Mouse (Mus musculus) MEL (cell line): ENCODE measurements at regions not wholly inside any gene's neighbourhood (a gene's known extent, or its start where the extent isn't known, plus 50 kb on each side); places are given as distances from the start of the nearest gene placed in this dataset.

Experiments
- DNase-seq: peaks from one replicate; pipeline ENCODE4 v3.0.0; 2011; ENCODE audit warnings: low read depth, low spot score
- H3K27ac ChIP-seq: 2 replicates; pipeline ENCODE4 v1.5.1; 2012; ENCODE audit warnings: low read depth, mild to moderate bottlenecking, control low read depth, low read length, moderate library complexity; ENCODE audit not compliant: control insufficient read depth
- H3K27me3 ChIP-seq, 2 experiments: fragments of 150-350 bp in 1 of 2; sonication (generic) in 1 of 2; 2 replicates each; pipeline ENCODE4 v1.6.1; 2012; ENCODE audit warnings: low read length in 2 of 2, mild to moderate bottlenecking in 2 of 2, improper control_type of control experiment in 1 of 2, moderate library complexity in 1 of 2; ENCODE audit not compliant: insufficient read depth in 2 of 2, control insufficient read depth in 1 of 2
- H3K36me3 ChIP-seq, 2 experiments: 2 replicates each; pipeline ENCODE4 v1.6.1; 2012 to 2014; ENCODE audit warnings: low read length in 2 of 2, improper control_type of control experiment in 1 of 2, inconsistent platforms in 1 of 2, mild to moderate bottlenecking in 1 of 2; ENCODE audit not compliant: insufficient read depth in 2 of 2, control insufficient read depth in 1 of 2
- H3K4me1 ChIP-seq, 2 experiments: fragments of 150-350 bp in 1 of 2; sonication (generic) in 1 of 2; 2 replicates each; pipeline ENCODE4 v1.6.1; 2012; ENCODE audit warnings: low read length in 2 of 2, improper control_type of control experiment in 1 of 2, mild to moderate bottlenecking in 1 of 2; ENCODE audit not compliant: insufficient read depth in 2 of 2, control insufficient read depth in 1 of 2
- H3K4me3 ChIP-seq, 2 experiments: fragments of 150-350 bp in 1 of 2; sonication (generic) in 1 of 2; 2 replicates each; pipeline ENCODE4 v1.5.1; 2012; ENCODE audit warnings: low read depth in 2 of 2, low read length in 2 of 2, mild to moderate bottlenecking in 2 of 2, moderate library complexity in 2 of 2, control low read depth in 1 of 2, improper control_type of control experiment in 1 of 2; ENCODE audit not compliant: control insufficient read depth in 1 of 2, insufficient read depth in 1 of 2
- H3K79me2 ChIP-seq: 2 replicates; pipeline ENCODE4 v1.6.1; 2012; ENCODE audit warnings: mild to moderate bottlenecking, low read length, moderate library complexity; ENCODE audit not compliant: control insufficient read depth, poor library complexity, insufficient read depth
- H3K9ac ChIP-seq: 2 replicates; pipeline ENCODE4 v1.6.1; 2012; ENCODE audit warnings: low read depth, mild to moderate bottlenecking, control low read depth, low read length, moderate library complexity; ENCODE audit not compliant: control insufficient read depth, poor library complexity, severe bottlenecking
- H3K9me3 ChIP-seq: fragments of 150-350 bp; sonication (generic); replicated peaks from 2 replicates; pipeline ENCODE4 v1.6.1; 2012; ENCODE audit warnings: mild to moderate bottlenecking, low read length, improper control_type of control experiment, moderate library complexity; ENCODE audit not compliant: insufficient read depth
- CHD1 ChIP-seq: IDR thresholded peaks from 2 replicates; pipeline ENCODE4 v1.6.1; 2012; ENCODE audit warnings: low read depth, mild to moderate bottlenecking, inconsistent platforms, low read length, improper control_type of control experiment
- CHD2 ChIP-seq: IDR thresholded peaks from 2 replicates; pipeline ENCODE4 v1.6.1; 2011; ENCODE audit warnings: low read length, improper control_type of control experiment
- CTCF ChIP-seq, 3 experiments: IDR thresholded peaks in 2 of 3; conservative IDR thresholded peaks in 1 of 3; 2 replicates each; pipeline ENCODE4 v1.5.1; 2011 to 2012; ENCODE audit warnings: low read length in 3 of 3, low read depth in 2 of 3, mild to moderate bottlenecking in 2 of 3, improper control_type of control experiment in 1 of 3, inconsistent platforms in 1 of 3, mixed read lengths in 1 of 3, moderate library complexity in 1 of 3; ENCODE audit not compliant: control insufficient read depth in 1 of 3, insufficient read depth in 1 of 3, poor library complexity in 1 of 3, severe bottlenecking in 1 of 3
- E2F4 ChIP-seq: IDR thresholded peaks from 2 replicates; pipeline ENCODE4 v1.6.1; 2011; ENCODE audit warnings: low read depth, low read length, improper control_type of control experiment, borderline replicate concordance
- ELF1 ChIP-seq: IDR thresholded peaks from 2 replicates; pipeline ENCODE4 v1.6.1; 2014; ENCODE audit warnings: low read depth, mild to moderate bottlenecking, inconsistent platforms, low read length, improper control_type of control experiment, moderate library complexity
- GABPA ChIP-seq: IDR thresholded peaks from 2 replicates; pipeline ENCODE4 v1.6.1; 2012; ENCODE audit warnings: low read depth, mild to moderate bottlenecking, inconsistent platforms, low read length, improper control_type of control experiment, moderate library complexity
- HCFC1 ChIP-seq: IDR thresholded peaks from 2 replicates; pipeline ENCODE4 v1.6.1; 2012; ENCODE audit warnings: low read depth, mild to moderate bottlenecking, inconsistent platforms, low read length, improper control_type of control experiment, moderate library complexity
- JUND ChIP-seq: IDR thresholded peaks from 2 replicates; pipeline ENCODE4 v1.6.1; 2011; ENCODE audit warnings: low read depth, mild to moderate bottlenecking, improper control_type of control experiment, low read length
- KAT2A ChIP-seq: conservative IDR thresholded peaks from 2 replicates; pipeline ENCODE4 v1.6.1; 2012; ENCODE audit warnings: low read depth, low read length, improper control_type of control experiment, inconsistent platforms
- MAFK ChIP-seq: IDR thresholded peaks from 2 replicates; pipeline ENCODE4 v1.6.1; 2011; ENCODE audit warnings: low read depth, mild to moderate bottlenecking, low read length, improper control_type of control experiment, borderline replicate concordance
- MAX ChIP-seq: IDR thresholded peaks from 2 replicates; pipeline ENCODE4 v1.6.1; 2011; ENCODE audit warnings: low read length, improper control_type of control experiment
- MAZ ChIP-seq: IDR thresholded peaks from 2 replicates; pipeline ENCODE4 v1.6.1; 2012; ENCODE audit warnings: low read depth, mild to moderate bottlenecking, inconsistent platforms, low read length, improper control_type of control experiment
- MEF2A ChIP-seq: IDR thresholded peaks from 2 replicates; pipeline ENCODE4 v1.6.1; 2014; ENCODE audit warnings: low read depth, mild to moderate bottlenecking, inconsistent platforms, low read length, improper control_type of control experiment; ENCODE audit not compliant: poor library complexity, insufficient replicate concordance, severe bottlenecking; ENCODE audit errors: extremely low read depth
- MXI1 ChIP-seq: IDR thresholded peaks from 2 replicates; pipeline ENCODE4 v1.6.1; 2011; ENCODE audit warnings: mild to moderate bottlenecking, low read depth, low read length, improper control_type of control experiment
- MYB ChIP-seq: IDR thresholded peaks from 2 replicates; pipeline ENCODE4 v1.6.1; 2011; ENCODE audit warnings: mild to moderate bottlenecking, low read depth, low read length, improper control_type of control experiment
- NRF1 ChIP-seq: IDR thresholded peaks from 2 replicates; pipeline ENCODE4 v1.6.1; 2014; ENCODE audit warnings: low read depth, mild to moderate bottlenecking, inconsistent platforms, low read length, improper control_type of control experiment, moderate library complexity; ENCODE audit not compliant: poor library complexity, insufficient read depth, severe bottlenecking
- POLR2AphosphoS2 ChIP-seq: IDR thresholded peaks from 2 replicates; pipeline ENCODE4 v1.6.1; 2011; ENCODE audit warnings: low read length, improper control_type of control experiment
- POLR2AphosphoS5 ChIP-seq: IDR thresholded peaks from 2 replicates; pipeline ENCODE4 v1.6.1; 2012; ENCODE audit warnings: low read depth, borderline replicate concordance, mild to moderate bottlenecking, inconsistent platforms, low read length, moderate library complexity, mixed read lengths
- SIN3A ChIP-seq: IDR thresholded peaks from 2 replicates; pipeline ENCODE4 v1.6.1; 2012; ENCODE audit warnings: low read length, improper control_type of control experiment, inconsistent platforms
- SMC3 ChIP-seq: IDR thresholded peaks from 2 replicates; pipeline ENCODE4 v1.6.1; 2011; ENCODE audit warnings: low read depth, low read length, improper control_type of control experiment
- UBTF ChIP-seq: IDR thresholded peaks from 2 replicates; pipeline ENCODE4 v1.6.1; 2012; ENCODE audit warnings: low read depth, mild to moderate bottlenecking, inconsistent platforms, low read length, improper control_type of control experiment, moderate library complexity, borderline replicate concordance; ENCODE audit not compliant: insufficient read depth
- USF1 ChIP-seq: IDR thresholded peaks from 2 replicates; pipeline ENCODE4 v1.6.1; 2014; ENCODE audit warnings: low read depth, mild to moderate bottlenecking, inconsistent platforms, low read length, improper control_type of control experiment, moderate library complexity
- ZC3H11A ChIP-seq: IDR thresholded peaks from 2 replicates; pipeline ENCODE4 v1.6.1; 2012; ENCODE audit warnings: low read depth, mild to moderate bottlenecking, inconsistent platforms, low read length, improper control_type of control experiment
- ZKSCAN1 ChIP-seq: IDR thresholded peaks from 2 replicates; pipeline ENCODE4 v1.6.1; 2012; ENCODE audit warnings: low read depth, mild to moderate bottlenecking, inconsistent platforms, low read length, improper control_type of control experiment, moderate library complexity

- TF ChIP-seq MXI1 (no peak), SMC3 (no peak), USF1 (no peak), ZKSCAN1 (no peak), KAT2A (no peak), MEF2A (no peak), POLR2AphosphoS2 (no peak), MAFK (no peak), HCFC1 (no peak), NRF1 (no peak), GABPA (no peak), ZC3H11A (no peak), JUND (no peak), MYB (no peak)
- Histone ChIP-seq H3K27me3 (no peaks in the 10 kb centered on the region), H3K4me3 (no peak overlapping the region), H3K36me3 (no peaks in the 10 kb centered on the region), H3K4me1 (no peaks in the 10 kb centered on the region), H3K79me2 (no peaks in the 10 kb centered on the region), H3K9ac (no peak overlapping the region), H3K9me3 (no peaks in the 10 kb centered on the region), H3K27ac (no peak overlapping the region)
- DNase-seq = no peak
Observed at GRCm38 (mm10) chr6:12170722-12171121, 263.1 kb downstream of the Phf14 start.

- no peaks in the 10 kb centered on the region for H3K9me3 ChIP-seq
- DNase-seq = no peak
- H3K4me3 ChIP-seq = no peak overlapping the region
- H3K9ac ChIP-seq = no peak overlapping the region
- no peaks in the 10 kb centered on the region for H3K4me1 ChIP-seq
- H3K79me2 ChIP-seq = no peaks in the 10 kb centered on the region
- H3K27ac ChIP-seq = no peak overlapping the region
- H3K36me3 ChIP-seq = no peaks in the 10 kb centered on the region
- H3K27me3 ChIP-seq = no peaks in the 10 kb centered on the region
- TF ChIP-seq ZC3H11A = no peak
- TF ChIP-seq CHD1 = no peak
- no peak for TF ChIP-seq GABPA
- TF ChIP-seq CTCF (IDR thresholded peaks at IDR 0.05 in 2 of 3, conservative IDR thresholded peaks at IDR 0.05 in 1 of 3; ENCODE audit: control insufficient read depth in 1 of 3, insufficient read depth in 1 of 3, low read depth in 2 of 3, low read length in 3 of 3, poor library complexity in 1 of 3, severe bottlenecking in 1 of 3) = no peak
- no peak for TF ChIP-seq HCFC1
- TF ChIP-seq POLR2AphosphoS5 = no peak
- TF ChIP-seq UBTF = no peak
- no peak for TF ChIP-seq ZKSCAN1
- no peak for TF ChIP-seq POLR2AphosphoS2
- TF ChIP-seq ELF1 = no peak
- TF ChIP-seq SIN3A = no peak
- no peak for TF ChIP-seq MAX
- no peak for TF ChIP-seq JUND
- no peak for TF ChIP-seq MAFK
- no peak for TF ChIP-seq E2F4
- TF ChIP-seq CHD2 = no peak
- TF ChIP-seq MAZ = no peak
Observed at GRCm38 (mm10) chr6:12171189-12171588, 263.6 kb downstream of the Phf14 start.
